Mouse (Mus musculus): ENCODE measurements around the gene Olfr1199. TPM values are rescaled to one million over a fixed set of nuclear protein-coding genes. Genes with fewer than 3 reads are reported as not detected.

Gene Olfr1199
- not detected for total RNA-seq (2021)
- long read RNA-seq: 0 reads

GRCm38 (mm10) chr2:88760369-88760768 lies at the start of gene Olfr1199:
TSS of gene Olfr1199 (minus strand) at chr2:88760469.
- no peak for DNase-seq (ENCODE audit: low spot score in 2 of 2)

- DNase-seq (ENCODE audit: low spot score in 2 of 2): no peak
Measured at GRCm38 (mm10) chr2:88792736-88793135, 32.5 kb upstream of the Olfr1199 start, which contains the start of gene Olfr1201. TSS of gene Olfr1201 (plus strand) at chr2:88793036.

GRCm38 (mm10) chr2:88770388-88770787 lies 10.1 kb upstream of the Olfr1199 start, which contains the start of gene Olfr1200:
TSS of gene Olfr1200 (minus strand) at chr2:88770488.
- no peak for DNase-seq (ENCODE audit: low spot score in 2 of 2)

GRCm38 (mm10) chr2:88751270-88751669 lies 9.0 kb downstream of the Olfr1199 start, which contains the start of gene Olfr1198:
TSS of gene Olfr1198 (minus strand) at chr2:88751370.
- no peak for DNase-seq (ENCODE audit: low spot score in 2 of 2)

DNA sequence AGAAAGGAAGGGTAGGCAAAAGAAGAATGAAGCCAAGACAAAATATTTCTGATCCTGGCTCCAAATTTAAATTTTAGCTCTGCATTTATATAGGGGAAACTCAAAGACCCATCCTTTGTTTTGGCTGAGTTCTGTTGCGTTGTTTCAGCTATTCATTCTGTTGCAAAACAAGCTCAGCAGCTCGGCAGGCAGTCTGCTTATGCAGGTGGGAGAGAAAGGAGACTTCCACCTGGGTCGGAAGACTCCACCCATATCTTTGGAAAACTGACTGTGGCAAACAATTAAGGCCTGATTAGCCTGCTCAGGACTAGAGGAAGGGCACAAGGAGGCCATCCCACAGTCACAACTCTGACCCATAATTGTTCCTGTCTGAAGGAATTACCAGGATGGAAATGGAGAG lies 16.9 kb downstream of the Olfr1199 start:
- no peak for DNase-seq (ENCODE audit: low spot score in 2 of 2)

- DNase-seq (ENCODE audit: low spot score in 2 of 2): no peak
Measured at GRCm38 (mm10) chr2:88732266-88732665, 28.0 kb downstream of the Olfr1199 start, which contains the start of gene Olfr1197. TSS of gene Olfr1197 (minus strand) at chr2:88732366.

- DNase-seq (ENCODE audit: low spot score in 2 of 2): no peak
Measured at GRCm38 (mm10) chr2:88704497-88704896, 55.8 kb downstream of the Olfr1199 start, which contains the start of gene Olfr1196. TSS of gene Olfr1196 (minus strand) at chr2:88704597.

Other genes starting within 250 kb of the Olfr1199 start
- gene Olfr1186, start 241.9 kb downstream of the Olfr1199 start, total RNA-seq (2021): not detected
- not detected for gene Olfr1188, start 203.5 kb downstream of the Olfr1199 start, total RNA-seq (2021)
- gene Olfr1189, start 174.0 kb downstream of the Olfr1199 start, total RNA-seq (2021): not detected
- gene Olfr1191-ps1, start 119.9 kb downstream of the Olfr1199 start, total RNA-seq (2021): not detected
- not detected for gene Olfr1192-ps1, start 112.0 kb downstream of the Olfr1199 start, total RNA-seq (2021)
- gene Olfr1193, start 84.8 kb downstream of the Olfr1199 start, total RNA-seq (2021): not detected
- not detected for gene Olfr1195, start 71.3 kb downstream of the Olfr1199 start, total RNA-seq (2021)
- not detected for gene Olfr1196, start 55.9 kb downstream of the Olfr1199 start, total RNA-seq (2021)
- not detected for gene Olfr1197, start 28.1 kb downstream of the Olfr1199 start, total RNA-seq (2021)
- not detected for gene Olfr1198, start 9.1 kb downstream of the Olfr1199 start, total RNA-seq (2021)
- gene Olfr1200, start 10.0 kb upstream of the Olfr1199 start, total RNA-seq (2021): not detected
- gene Olfr1201, start 32.6 kb upstream of the Olfr1199 start, total RNA-seq (2021): not detected
- gene Olfr1202, start 54.0 kb upstream of the Olfr1199 start, total RNA-seq (2021): under 1 TPM in 1 of 2 experiments, not detected in 1; 0.09 TPM
- gene Olfr1205, start 69.3 kb upstream of the Olfr1199 start, total RNA-seq (2021): not detected
- not detected for gene Olfr1204, start 88.8 kb upstream of the Olfr1199 start, total RNA-seq (2021)
- gene Olfr1206, start 102.8 kb upstream of the Olfr1199 start, total RNA-seq (2021): not detected
- not detected for gene Olfr1208, start 141.8 kb upstream of the Olfr1199 start, total RNA-seq (2021)
- not detected for gene Olfr1209, start 154.7 kb upstream of the Olfr1199 start, total RNA-seq (2021)
- not detected for gene Olfr1211, start 177.6 kb upstream of the Olfr1199 start, total RNA-seq (2021)
- gene Olfr1212, start 193.5 kb upstream of the Olfr1199 start, total RNA-seq (2021): not detected
- not detected for gene Gm13762, start 219.8 kb upstream of the Olfr1199 start, total RNA-seq (2021)
- not detected for gene Olfr1214, start 232.2 kb upstream of the Olfr1199 start, total RNA-seq (2021)
- gene Olfr1215, start 246.5 kb upstream of the Olfr1199 start, total RNA-seq (2021): not detected

Measured in layer of hippocampus, postnatal 10 days (tissue).